Mouse (Mus musculus) CH12.LX (cell line): ENCODE results near the gene Nsmce1. TPM values are rescaled to one million over a fixed set of nuclear protein-coding genes. Genes with fewer than 3 reads are reported as not detected.

ENCODE experiments used
- DNase-seq: peaks from one replicate; pipeline ENCODE4 v3.0.0-alpha.2; 2013; ENCODE audit errors: extremely low read depth
- H3K27ac ChIP-seq: 2 replicates; pipeline ENCODE4 v1.5.1; 2012; ENCODE audit warnings: low read depth, mild to moderate bottlenecking, control low read depth, moderate library complexity; ENCODE audit not compliant: insufficient read depth
- H3K27me3 ChIP-seq: replicated peaks from 2 replicates; pipeline ENCODE3; 2012; ENCODE audit warnings: inconsistent platforms
- H3K36me3 ChIP-seq, 2 experiments: replicated peaks in 1 of 2; 2 replicates each; pipeline versions ENCODE3 to v1.6.1; 2012; ENCODE audit warnings: inconsistent platforms in 1 of 2, low read length in 1 of 2, mild to moderate bottlenecking in 1 of 2, mixed read lengths in 1 of 2, moderate library complexity in 1 of 2; ENCODE audit not compliant: control insufficient read depth in 1 of 2, insufficient read depth in 1 of 2
- H3K4me1 ChIP-seq, 2 experiments: 2 replicates each; pipeline ENCODE4 v1.6.1; 2012; ENCODE audit warnings: inconsistent platforms in 1 of 2, moderate library complexity in 1 of 2; ENCODE audit not compliant: insufficient read depth in 2 of 2, control insufficient read depth in 1 of 2
- H3K4me2 ChIP-seq: 2 replicates; pipeline ENCODE4 v1.6.1; 2012; ENCODE audit warnings: low read depth, mild to moderate bottlenecking, control low read depth; ENCODE audit not compliant: poor library complexity, insufficient read depth, severe bottlenecking
- H3K4me3 ChIP-seq, 3 experiments: fragments of 150-350 bp in 1 of 3; sonication (generic) in 1 of 3; replicated peaks in 1 of 3; 2 replicates each; pipeline versions ENCODE3 to v1.5.1; 2011 to 2012; ENCODE audit warnings: low read depth in 2 of 3, low read length in 2 of 3, mild to moderate bottlenecking in 2 of 3, moderate library complexity in 2 of 3, control low read depth in 1 of 3, improper control_type of control experiment in 1 of 3, inconsistent platforms in 1 of 3, mixed read lengths in 1 of 3; ENCODE audit not compliant: poor library complexity in 1 of 3
- H3K79me2 ChIP-seq: replicated peaks from 2 replicates; pipeline ENCODE4 v1.6.1; 2012; ENCODE audit warnings: mild to moderate bottlenecking, moderate library complexity; ENCODE audit not compliant: control insufficient read depth, poor library complexity, insufficient read depth, severe bottlenecking; ENCODE audit errors: extremely low read depth
- H3K9ac ChIP-seq: 2 replicates; pipeline ENCODE4 v1.6.1; 2012; ENCODE audit warnings: low read depth, mild to moderate bottlenecking, control low read depth, moderate library complexity; ENCODE audit not compliant: insufficient read depth
- H3K9me3 ChIP-seq: replicated peaks from 2 replicates; pipeline ENCODE3; 2012; ENCODE audit warnings: low read length, inconsistent platforms, mixed read lengths
- BHLHE40 ChIP-seq: IDR thresholded peaks from 2 replicates; pipeline ENCODE4 v1.6.1; 2011; ENCODE audit warnings: mild to moderate bottlenecking, low read depth, low read length, improper control_type of control experiment
- CHD1 ChIP-seq: IDR thresholded peaks from 2 replicates; pipeline ENCODE4 v1.6.1; 2012; ENCODE audit warnings: low read depth, low read length, improper control_type of control experiment, inconsistent platforms
- CHD2 ChIP-seq: IDR thresholded peaks from 2 replicates; pipeline ENCODE4 v1.6.1; 2011; ENCODE audit warnings: low read length, improper control_type of control experiment
- CTCF ChIP-seq, 2 experiments: IDR thresholded peaks in 1 of 2; conservative IDR thresholded peaks in 1 of 2; 2 replicates each; pipeline ENCODE4 v1.5.1; 2011 to 2012; ENCODE audit warnings: low read depth in 2 of 2, low read length in 2 of 2, improper control_type of control experiment in 1 of 2, inconsistent platforms in 1 of 2, mild to moderate bottlenecking in 1 of 2, moderate library complexity in 1 of 2
- ELF1 ChIP-seq: IDR thresholded peaks from 2 replicates; pipeline ENCODE4 v1.6.1; 2014; ENCODE audit warnings: low read depth, mild to moderate bottlenecking, inconsistent platforms, low read length, improper control_type of control experiment
- EP300 ChIP-seq: IDR thresholded peaks from 2 replicates; pipeline ENCODE4 v1.6.1; 2011; ENCODE audit warnings: low read length, improper control_type of control experiment
- ETS1 ChIP-seq: conservative IDR thresholded peaks from 2 replicates; pipeline ENCODE4 v1.6.1; 2012; ENCODE audit warnings: low read depth, mild to moderate bottlenecking, inconsistent platforms, low read length, improper control_type of control experiment, moderate library complexity
- IRF4 ChIP-seq: IDR thresholded peaks from 2 replicates; pipeline ENCODE4 v1.6.1; 2014; ENCODE audit warnings: low read depth, mild to moderate bottlenecking, inconsistent platforms, low read length, improper control_type of control experiment
- MAFK ChIP-seq: IDR thresholded peaks from 2 replicates; pipeline ENCODE4 v1.6.1; 2011; ENCODE audit warnings: low read length, improper control_type of control experiment; ENCODE audit not compliant: insufficient replicate concordance
- MAZ ChIP-seq: IDR thresholded peaks from 2 replicates; pipeline ENCODE4 v1.6.1; 2012; ENCODE audit warnings: low read depth, mild to moderate bottlenecking, inconsistent platforms, low read length, improper control_type of control experiment, moderate library complexity
- MEF2A ChIP-seq: IDR thresholded peaks from 2 replicates; pipeline ENCODE4 v1.6.1; 2014; ENCODE audit warnings: low read depth, mild to moderate bottlenecking, inconsistent platforms, low read length, improper control_type of control experiment, borderline replicate concordance
- MYC ChIP-seq: IDR thresholded peaks from 2 replicates; pipeline ENCODE4 v1.6.1; 2011; ENCODE audit warnings: low read depth, mild to moderate bottlenecking, improper control_type of control experiment, low read length
- NELFE ChIP-seq: IDR thresholded peaks from 2 replicates; pipeline ENCODE4 v1.6.1; 2011; ENCODE audit warnings: low read depth, low read length, improper control_type of control experiment
- POLR2AphosphoS2 ChIP-seq: IDR thresholded peaks from 2 replicates; pipeline ENCODE4 v1.6.1; 2011; ENCODE audit warnings: low read depth, low read length, improper control_type of control experiment
- RAD21 ChIP-seq: IDR thresholded peaks from 2 replicates; pipeline ENCODE4 v1.6.1; 2011; ENCODE audit warnings: low read depth, mild to moderate bottlenecking, low read length, improper control_type of control experiment, moderate library complexity
- SIN3A ChIP-seq: IDR thresholded peaks from 2 replicates; pipeline ENCODE4 v1.6.1; 2012; ENCODE audit warnings: low read length, improper control_type of control experiment, inconsistent platforms
- SMC3 ChIP-seq: IDR thresholded peaks from 2 replicates; pipeline ENCODE4 v1.6.1; 2011; ENCODE audit warnings: low read depth, low read length, improper control_type of control experiment
- TBP ChIP-seq: conservative IDR thresholded peaks from 2 replicates; pipeline ENCODE4 v1.6.1; 2011; ENCODE audit warnings: low read depth, low read length, improper control_type of control experiment
- TCF12 ChIP-seq: IDR thresholded peaks from 2 replicates; pipeline ENCODE4 v1.6.1; 2014; ENCODE audit warnings: low read depth, mild to moderate bottlenecking, inconsistent platforms, low read length, improper control_type of control experiment
- UBTF ChIP-seq: IDR thresholded peaks from 2 replicates; pipeline ENCODE4 v1.6.1; 2012; ENCODE audit warnings: low read depth, mild to moderate bottlenecking, inconsistent platforms, low read length, improper control_type of control experiment, moderate library complexity
- USF1 ChIP-seq: IDR thresholded peaks from 2 replicates; pipeline ENCODE4 v1.6.1; 2014; ENCODE audit warnings: low read depth, mild to moderate bottlenecking, inconsistent platforms, low read length, improper control_type of control experiment
- ZC3H11A ChIP-seq: IDR thresholded peaks from 2 replicates; pipeline ENCODE4 v1.6.1; 2012; ENCODE audit warnings: low read depth, mild to moderate bottlenecking, inconsistent platforms, low read length, improper control_type of control experiment
- ZNF384 ChIP-seq: IDR thresholded peaks from 2 replicates; pipeline ENCODE4 v1.6.1; 2012; ENCODE audit warnings: low read depth, low read length, improper control_type of control experiment, inconsistent platforms
- dilution Hi-C: fragments of 300-500 bp; cut with MboI; formaldehyde crosslinking; loops from 2 replicates; pipeline ENCODE4 v1.14.3; 2020; ENCODE audit warnings: low sequenced_read_pairs; ENCODE audit not compliant: extremely low pct_unique_long_range_greater_than_20kb, extremely low pct_ligation_motif_present
- in situ Hi-C: fragments of 300-500 bp; cut with MboI; formaldehyde crosslinking; loops from 3 replicates; pipeline ENCODE4 v1.14.3; 2019; ENCODE audit warnings: low sequenced_read_pairs, low pct_ligation_motif_present, low pct_unique_long_range_greater_than_20kb, mixed read lengths
- polyA plus RNA-seq: library from polyadenylated mRNA; unstranded; fragments of >175 nt; gene quantifications from 2 replicates; pipeline ENCODE4 v1.2.1, GENCODE M21; 2012; ENCODE audit warnings: low read depth; ENCODE audit not compliant: insufficient read length
- total RNA-seq, 2 experiments: library from RNA; depleted of rRNA; stranded (reverse); fragments of 300-350 nt in 1 of 2; fragments of >200 nt in 1 of 2; gene quantifications; 2 replicates each; pipeline ENCODE4 v1.2.3; 2012 to 2014

Nsmce1 gene
- total and polyA plus RNA-seq, 3 experiments: 52.0 to 74.8 (median 61.9) TPM

- Histone ChIP-seq H3K9ac (no peak overlapping the region), H3K9me3 (no peaks in the 10 kb centered on the region), H3K79me2 (no peaks in the 10 kb centered on the region), H3K36me3 (peaks cover 51 to 82% of the 10 kb centered on the region in 2 experiments), H3K4me1 (peaks cover 5 to 54% of the 10 kb centered on the region in 2 experiments; a peak in 3 of 4 replicates), H3K4me2 (no peak overlapping the region), H3K4me3 (no peak overlapping the region), H3K27me3 (no peaks in the 10 kb centered on the region), H3K27ac (no peak overlapping the region)
- dilution Hi-C loops (no loop called here), in situ Hi-C loops (no loop called here)
- TF ChIP-seq RAD21 (peak; percentile 75), TBP (no peak), CTCF (conservative IDR thresholded peaks at IDR 0.05 in 1 of 2, IDR thresholded peaks at IDR 0.05 in 1 of 2; ENCODE audit: low read depth in 2 of 2, low read length in 2 of 2) (peak; percentile 93 to 97), ZNF384 (no peak), TCF12 (0 out of 2 replicates have a peak, but pooled peaks have one; percentile 41), MYC (no peak), USF1 (no peak), BHLHE40 (0 out of 2 replicates have a peak, but pooled peaks have one; percentile 6), MEF2A (no peak; the same call in 1 of the 2 replicates), SMC3 (peak; percentile 90), ZC3H11A (peak; percentile 18; the same call in 1 of the 2 replicates), ETS1 (no peak), SIN3A (peak; percentile 44; the same call in 1 of the 2 replicates), POLR2AphosphoS2 (no peak), NELFE (peak; percentile 39; the same call in 1 of the 2 replicates), CHD2 (no peak), IRF4 (no peak), UBTF (no peak), EP300 (no peak), MAZ (0 out of 2 replicates have a peak, but pooled peaks have one; percentile 38), ELF1 (0 out of 2 replicates have a peak, but pooled peaks have one; percentile 31)
- peak; percentile 79 for DNase-seq
Measured at GRCm38 (mm10) chr7:125469937-125470336, 21.5 kb downstream of the Nsmce1 start.

DNA sequence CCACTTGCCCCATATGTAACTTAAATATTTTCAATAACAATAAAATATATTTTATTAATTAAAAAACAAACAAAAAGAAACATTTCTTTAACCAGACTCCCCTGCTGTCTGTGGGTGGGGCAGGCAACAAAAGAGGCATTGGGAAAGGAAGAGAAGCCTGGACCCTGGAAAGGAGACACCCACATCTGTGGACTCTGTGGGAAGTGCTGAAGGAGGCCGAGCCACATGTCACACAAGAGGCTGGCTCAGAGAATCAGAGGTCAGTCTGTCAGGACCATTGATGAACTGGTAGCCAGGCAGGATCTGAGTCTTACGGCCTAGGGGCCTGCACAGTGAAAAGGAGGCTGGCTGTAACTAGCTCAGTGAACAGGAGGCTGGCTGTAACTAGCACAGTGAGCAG is 29.2 kb downstream of the Nsmce1 start:
- H3K36me3 ChIP-seq: peaks cover 23 to 62% of the 10 kb centered on the region in 2 experiments
- dilution Hi-C loops (no loop called here), in situ Hi-C loops (no loop called here)
- DNase-seq: no peak
- no peak overlapping the region for H3K4me3 ChIP-seq
- H3K27ac ChIP-seq: no peak overlapping the region
- no peaks in the 10 kb centered on the region for H3K79me2 ChIP-seq
- no peaks in the 10 kb centered on the region for H3K9me3 ChIP-seq
- no peak overlapping the region for H3K9ac ChIP-seq
- no peak overlapping the region for H3K4me2 ChIP-seq
- peaks cover 6 to 16% of the 10 kb centered on the region in 2 experiments for H3K4me1 ChIP-seq
- no peak for TF ChIP-seq BHLHE40
- TF ChIP-seq ZC3H11A: no peak
- no peak for TF ChIP-seq CHD1
- TF ChIP-seq MAFK: no peak
- no peak for TF ChIP-seq EP300
- no peak for TF ChIP-seq POLR2AphosphoS2
- H3K27me3 ChIP-seq: no peaks in the 10 kb centered on the region
